Mouse (Mus musculus) embryonic facial prominence, embryonic 10.5 days (tissue): ENCODE measurements around the gene Ccr7. TPM values are rescaled to one million over a fixed set of nuclear protein-coding genes. Genes with fewer than 3 reads are reported as not detected.
A peak's percentile ranks its signal among the peaks of the same experiment; 100 is the strongest.

Experiments
- DNase-seq: peaks from one replicate; pipeline ENCODE4 v3.0.0-alpha.2; 2017; ENCODE audit warnings: low spot score
- H3K27ac ChIP-seq: fragments of 300-500 bp; sonication (generic); replicated peaks from 2 replicates; pipeline ENCODE4 v1.5.1; 2016; ENCODE audit warnings: mild to moderate bottlenecking
- H3K27me3 ChIP-seq: fragments of 300-500 bp; sonication (generic); replicated peaks from 2 replicates; pipeline ENCODE4 v1.6.1; 2016; ENCODE audit warnings: low read depth, mild to moderate bottlenecking; ENCODE audit not compliant: poor library complexity, severe bottlenecking
- H3K36me3 ChIP-seq: fragments of 300-500 bp; sonication (generic); replicated peaks from 2 replicates; pipeline ENCODE4 v1.6.1; 2016; ENCODE audit warnings: mild to moderate bottlenecking, moderate library complexity
- H3K4me1 ChIP-seq: fragments of 300-500 bp; sonication (generic); 2 replicates; pipeline ENCODE4 v1.6.1; 2016
- H3K4me3 ChIP-seq: fragments of 300-500 bp; sonication (generic); 2 replicates; pipeline ENCODE4 v1.5.1; 2016; ENCODE audit warnings: mild to moderate bottlenecking, moderate library complexity
- H3K9me3 ChIP-seq: fragments of 300-500 bp; sonication (generic); 2 replicates; pipeline ENCODE4 v1.6.1; 2016; ENCODE audit warnings: mild to moderate bottlenecking
- WGBS: fragments of 180-500 bp; shearing (Covaris S2); methylation state at CpG from one replicate; pipeline ENCODE4 v1.1.7; 2016; 5-methylcytosine and 5-hydroxymethylcytosine counted together
- polyA plus RNA-seq: library from polyadenylated mRNA; unstranded; fragments of >200 nt; fragmentation: Nextera tagmentation; extraction: Ambion mirVana; gene quantifications from 2 replicates; pipeline ENCODE4 v1.2.1, GENCODE M21; 2016

Gene Ccr7
- polyA plus RNA-seq, 1 experiment from 2014 or later: 0.50 TPM

DNA sequence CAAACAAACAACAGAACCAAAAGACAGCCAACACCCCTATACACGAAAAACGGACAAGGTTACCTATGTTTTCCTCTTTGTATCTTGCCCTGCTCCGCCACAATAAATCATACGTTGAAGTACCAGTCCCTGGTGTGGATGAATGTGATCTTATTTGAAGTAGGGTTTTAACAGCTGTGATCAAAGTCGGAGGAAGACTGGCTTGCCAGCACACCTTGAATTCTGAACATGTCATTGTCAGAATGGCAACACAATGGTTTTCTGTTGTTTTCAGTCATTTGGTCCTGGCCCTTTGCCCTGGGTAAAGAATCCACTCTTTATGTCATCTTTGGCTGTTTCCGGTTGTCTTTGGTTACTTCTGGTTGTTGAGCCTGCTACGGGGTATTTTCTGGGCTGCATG, 35.9 kb downstream of the Ccr7 start:
- H3K4me1 ChIP-seq: peaks cover 46% of the 10 kb centered on the region
- no peak overlapping the region for H3K4me3 ChIP-seq
- H3K36me3 ChIP-seq: no peaks in the 10 kb centered on the region
- H3K9me3 ChIP-seq: 0 out of 2 replicates have a peak, but pooled peaks cover 4% of the 10 kb centered on the region
- H3K27ac ChIP-seq: peak overlapping the region; percentile 78
- 70% methylated on average over 7 of the region's 7 CpGs for WGBS
- no peaks in the 10 kb centered on the region for H3K27me3 ChIP-seq
- DNase-seq: no peak

DNA sequence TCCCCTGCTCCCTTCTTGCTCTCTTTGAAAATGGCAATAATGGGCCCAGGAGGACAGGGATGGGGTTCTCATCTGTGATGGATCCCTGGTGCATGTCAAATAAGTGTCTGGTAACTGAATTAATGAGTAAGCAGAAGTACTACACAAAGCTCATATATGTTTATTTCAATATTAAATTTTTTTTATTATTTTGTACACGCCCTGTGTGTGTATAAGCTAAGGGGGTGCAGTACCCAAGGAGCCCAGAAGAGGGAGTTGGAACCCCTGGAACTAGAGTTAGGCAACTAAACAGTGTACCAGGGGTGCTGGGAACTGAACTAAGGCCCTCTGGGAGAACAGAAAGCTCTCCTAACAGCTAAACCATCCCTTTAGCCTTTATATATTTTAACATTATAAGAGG, 36.5 kb downstream of the Ccr7 start:
- no peaks in the 10 kb centered on the region for H3K36me3 ChIP-seq
- no peaks in the 10 kb centered on the region for H3K27me3 ChIP-seq
- H3K4me3 ChIP-seq: no peak overlapping the region
- DNase-seq: no peak
- 0 out of 2 replicates have a peak, but pooled peaks cover 4% of the 10 kb centered on the region for H3K9me3 ChIP-seq
- peaks cover 51% of the 10 kb centered on the region for H3K4me1 ChIP-seq
- WGBS: 96% methylated on average over 1 of the region's 1 CpGs
- H3K27ac ChIP-seq: peak overlapping the region; percentile 78; the same call in 1 of the 2 replicates

DNA sequence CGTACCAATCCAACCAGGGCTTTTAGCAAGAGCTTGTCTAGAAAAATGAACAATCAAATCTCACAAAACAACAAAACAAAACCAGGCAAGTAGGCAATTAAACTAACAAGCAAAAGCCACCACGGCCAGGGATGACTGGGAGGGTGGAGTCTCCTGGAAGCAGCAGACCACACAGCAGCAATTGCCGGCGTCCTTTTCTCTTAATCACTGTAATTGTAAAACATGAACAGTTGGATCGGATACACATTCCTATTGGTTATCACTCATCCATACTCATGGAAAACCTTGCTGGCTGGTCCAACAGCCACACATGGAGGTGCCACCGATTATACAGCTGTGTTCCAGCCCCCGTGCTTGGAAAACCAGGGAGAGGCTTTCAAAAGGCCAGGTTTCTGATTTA, 37.0 kb downstream of the Ccr7 start:
- Histone ChIP-seq H3K27ac (no peak overlapping the region), H3K4me1 (peaks cover 54% of the 10 kb centered on the region), H3K4me3 (no peak overlapping the region), H3K36me3 (no peaks in the 10 kb centered on the region), H3K27me3 (no peaks in the 10 kb centered on the region), H3K9me3 (0 out of 2 replicates have a peak, but pooled peaks cover 4% of the 10 kb centered on the region)
- DNase-seq: no peak
- WGBS: 84% methylated on average over 7 of the region's 7 CpGs

- Histone ChIP-seq H3K27ac (0 out of 2 replicates have a peak overlapping the region, but pooled peaks have one; percentile 55), H3K9me3 (0 out of 2 replicates have a peak, but pooled peaks cover 4% of the 10 kb centered on the region), H3K36me3 (no peaks in the 10 kb centered on the region), H3K4me3 (no peak overlapping the region), H3K4me1 (peaks cover 52% of the 10 kb centered on the region), H3K27me3 (no peaks in the 10 kb centered on the region)
- no peak for DNase-seq
- WGBS: 81% methylated on average over 6 of the region's 6 CpGs
Observed at GRCm38 (mm10) chr11:99115940-99116339, 38.9 kb downstream of the Ccr7 start.

- H3K4me3 ChIP-seq: peak overlapping the region; percentile 33; the same call in 1 of the 2 replicates
- 4% methylated on average over 3 of the region's 3 CpGs for WGBS
- DNase-seq: peak; percentile 75
- peaks cover 3% of the 10 kb centered on the region; the same call in 1 of the 2 replicates for H3K9me3 ChIP-seq
- no peaks in the 10 kb centered on the region for H3K27me3 ChIP-seq
- peaks cover 49% of the 10 kb centered on the region for H3K4me1 ChIP-seq
- H3K27ac ChIP-seq: peak overlapping the region; percentile 87
- no peaks in the 10 kb centered on the region for H3K36me3 ChIP-seq
Observed at GRCm38 (mm10) chr11:99113111-99113510, 41.8 kb downstream of the Ccr7 start.

GRCm38 (mm10) chr11:99112700-99113099, 42.2 kb downstream of the Ccr7 start:
- WGBS: 22% methylated on average over 5 of the region's 5 CpGs
- H3K36me3 ChIP-seq: no peaks in the 10 kb centered on the region
- peak overlapping the region; percentile 33; the same call in 1 of the 2 replicates for H3K4me3 ChIP-seq

GRCm38 (mm10) chr11:99111631-99112030, 43.2 kb downstream of the Ccr7 start:
- H3K4me3 ChIP-seq: no peak overlapping the region
- DNase-seq: no peak
- peaks cover 3% of the 10 kb centered on the region; the same call in 1 of the 2 replicates for H3K9me3 ChIP-seq
- no peaks in the 10 kb centered on the region for H3K36me3 ChIP-seq
- 94% methylated on average over 7 of the region's 7 CpGs for WGBS
- no peaks in the 10 kb centered on the region for H3K27me3 ChIP-seq
- peaks cover 55% of the 10 kb centered on the region for H3K4me1 ChIP-seq
- H3K27ac ChIP-seq: peak overlapping the region; percentile 57; the same call in 1 of the 2 replicates

More at GRCm38 (mm10) chr11:99112700-99113099, 42.2 kb downstream of the Ccr7 start:
- H3K4me1 ChIP-seq: peaks cover 47% of the 10 kb centered on the region
- H3K27me3 ChIP-seq: no peaks in the 10 kb centered on the region
- peaks cover 3% of the 10 kb centered on the region; the same call in 1 of the 2 replicates for H3K9me3 ChIP-seq
- DNase-seq: no peak
- H3K27ac ChIP-seq: peak overlapping the region; percentile 87

GRCm38 (mm10) chr11:99111155-99111554, 43.7 kb downstream of the Ccr7 start:
- peak overlapping the region; percentile 57 for H3K27ac ChIP-seq
- H3K27me3 ChIP-seq: no peaks in the 10 kb centered on the region
- H3K4me3 ChIP-seq: no peak overlapping the region
- WGBS: 73% methylated on average over 11 of the region's 11 CpGs
- DNase-seq: no peak
- peaks cover 3% of the 10 kb centered on the region; the same call in 1 of the 2 replicates for H3K9me3 ChIP-seq
- no peaks in the 10 kb centered on the region for H3K36me3 ChIP-seq
- peaks cover 56% of the 10 kb centered on the region for H3K4me1 ChIP-seq

DNA sequence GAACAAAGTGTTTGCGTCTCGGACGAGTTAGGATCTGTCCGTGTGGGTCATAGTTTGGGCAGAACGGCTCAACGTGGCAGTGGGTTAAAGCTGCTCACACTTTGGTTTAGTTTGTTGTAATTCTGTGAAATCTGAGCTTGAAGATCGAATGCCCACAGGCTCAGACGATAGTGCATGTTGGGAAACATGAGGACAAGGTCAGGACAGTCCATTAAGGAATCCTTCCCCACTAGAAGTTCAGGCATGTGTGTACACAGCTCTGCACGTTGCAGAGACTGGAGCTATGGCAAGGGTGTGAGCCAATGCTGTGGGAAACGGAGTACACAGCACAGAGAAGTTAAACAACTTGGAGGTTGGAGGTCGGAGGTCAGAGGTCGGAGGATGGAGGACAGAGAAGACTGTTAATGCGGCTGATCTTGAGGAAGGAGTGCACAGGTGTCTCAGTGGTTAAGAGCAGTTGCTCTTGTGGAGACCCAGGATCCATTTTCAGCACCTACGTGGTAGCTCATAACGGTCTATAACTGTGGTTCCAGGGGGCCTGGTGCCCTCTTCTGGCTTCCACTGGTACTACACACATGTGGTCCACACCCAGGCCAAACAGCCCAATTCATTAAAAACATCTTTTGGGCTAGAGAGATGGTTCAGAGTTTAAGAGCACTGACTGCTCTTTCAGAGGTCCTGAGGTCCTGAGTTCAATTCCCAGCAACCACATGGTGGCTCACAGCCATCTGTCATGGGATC, 44.3 kb downstream of the Ccr7 start:
- no peak overlapping the region for H3K4me3 ChIP-seq
- no peaks in the 10 kb centered on the region for H3K27me3 ChIP-seq
- H3K9me3 ChIP-seq: peaks cover 3% of the 10 kb centered on the region; the same call in 1 of the 2 replicates
- no peaks in the 10 kb centered on the region for H3K36me3 ChIP-seq
- peaks cover 62% of the 10 kb centered on the region for H3K4me1 ChIP-seq
- no peak for DNase-seq
- WGBS: 74% methylated on average over 15 of the region's 15 CpGs
- peak overlapping the region; percentile 57 for H3K27ac ChIP-seq

DNA sequence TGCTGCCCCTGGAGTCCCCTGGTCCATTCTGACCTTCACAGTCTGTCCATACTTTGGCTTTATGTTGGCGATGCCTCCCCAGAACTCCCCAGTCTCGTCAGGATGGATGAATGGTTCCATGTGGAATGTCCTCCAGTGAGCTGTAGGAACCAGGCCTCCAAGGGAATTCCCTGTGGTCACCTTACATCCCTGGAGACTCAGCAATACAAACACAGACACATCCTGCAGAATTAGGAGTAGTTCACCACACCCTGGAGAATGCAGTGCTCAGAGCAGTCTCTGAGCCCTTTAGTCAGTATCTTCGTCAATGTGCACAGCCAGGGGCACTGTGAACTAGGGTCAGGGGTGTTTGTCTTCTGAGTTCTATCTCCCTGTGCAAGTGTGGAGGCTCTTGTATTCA, 46.6 kb downstream of the Ccr7 start:
- H3K4me1 ChIP-seq: peaks cover 65% of the 10 kb centered on the region
- WGBS: 54% methylated on average over 3 of the region's 3 CpGs
- no peaks in the 10 kb centered on the region for H3K27me3 ChIP-seq
- H3K36me3 ChIP-seq: no peaks in the 10 kb centered on the region
- H3K9me3 ChIP-seq: peaks cover 3% of the 10 kb centered on the region; the same call in 1 of the 2 replicates
- H3K27ac ChIP-seq: peak overlapping the region; percentile 70
- DNase-seq: no peak
- H3K4me3 ChIP-seq: no peak overlapping the region

- Histone ChIP-seq H3K4me3 (no peak overlapping the region), H3K4me1 (peaks cover 57% of the 10 kb centered on the region), H3K27me3 (no peaks in the 10 kb centered on the region), H3K27ac (peak overlapping the region; percentile 77), H3K36me3 (no peaks in the 10 kb centered on the region), H3K9me3 (peaks cover 3% of the 10 kb centered on the region; the same call in 1 of the 2 replicates)
- 62% methylated on average over 12 of the region's 12 CpGs for WGBS
- no peak for DNase-seq
Observed at GRCm38 (mm10) chr11:99105981-99106726, 48.7 kb downstream of the Ccr7 start.

DNA sequence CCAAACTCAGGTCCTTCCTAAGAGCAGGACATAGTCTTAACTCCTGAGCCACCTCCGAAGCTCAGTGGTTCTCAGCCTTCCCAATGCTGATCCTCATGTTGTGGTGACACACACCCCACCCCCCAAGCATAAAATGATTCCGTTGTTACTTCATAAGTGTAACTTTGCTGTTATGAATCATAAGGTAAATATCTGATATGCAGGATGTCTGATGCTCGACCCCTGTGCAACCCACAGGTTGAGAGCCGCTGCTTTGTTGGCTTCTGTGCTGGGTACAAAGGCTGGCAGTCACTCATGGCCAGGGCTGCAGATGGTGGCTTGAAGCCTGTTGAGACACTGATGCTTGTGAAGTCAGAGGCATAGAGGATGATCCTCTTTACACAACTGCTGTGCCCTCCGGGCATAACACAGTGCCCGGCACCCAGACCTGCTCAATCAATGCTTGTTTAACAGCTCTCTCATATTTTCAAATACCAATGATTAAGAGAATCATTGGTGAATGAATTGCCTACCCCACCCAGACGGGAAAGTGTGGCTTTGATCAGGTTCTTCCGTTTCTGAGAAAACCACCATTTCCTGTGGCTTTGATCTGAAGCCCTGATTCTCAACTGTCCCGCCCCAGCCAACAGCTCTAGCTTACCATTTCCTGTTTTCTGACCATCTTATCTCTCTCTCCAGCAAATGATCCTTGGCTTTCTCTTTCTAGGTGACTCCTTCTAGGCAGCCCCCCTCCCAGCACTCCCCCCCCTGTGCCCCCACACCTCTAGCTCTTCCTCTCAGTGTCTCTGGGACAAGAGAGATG, 50.1 kb downstream of the Ccr7 start:
- H3K9me3 ChIP-seq: no peaks in the 10 kb centered on the region
- H3K4me1 ChIP-seq: peaks cover 56% of the 10 kb centered on the region
- WGBS: 71% methylated on average over 9 of the region's 9 CpGs
- H3K4me3 ChIP-seq: no peak overlapping the region
- H3K27ac ChIP-seq: peak overlapping the region; percentile 77
- no peaks in the 10 kb centered on the region for H3K27me3 ChIP-seq
- DNase-seq: no peak
- no peaks in the 10 kb centered on the region for H3K36me3 ChIP-seq
